Mouse (Mus musculus): ENCODE measurements around the gene Chchd2.
A peak's percentile ranks its signal among the peaks of the same experiment; 100 is the strongest.

GRCm38 (mm10) chr5:129846752-129847557, 40.3 kb downstream of the Chchd2 start, which contains the start of gene Sumf2:
- TF ChIP-seq CTCF (IDR thresholded peaks at IDR 0.05; ENCODE audit: extremely low read depth, insufficient read length, insufficient replicate concordance, low read depth, low read length) (no peak), POLR2A (IDR thresholded peaks at IDR 0.05; ENCODE audit: low read depth, low read length) (peak; percentile 64)

Data from small intestine, adult 2 months (tissue).